Mouse (Mus musculus) CH12.LX (cell line): ENCODE results near the gene Spin1. TPM values are rescaled to one million over a fixed set of nuclear protein-coding genes. Genes with fewer than 3 reads are reported as not detected.

ENCODE experiments used
- DNase-seq: peaks from one replicate; pipeline ENCODE4 v3.0.0-alpha.2; 2013; ENCODE audit errors: extremely low read depth
- H3K27ac ChIP-seq: 2 replicates; pipeline ENCODE4 v1.5.1; 2012; ENCODE audit warnings: low read depth, mild to moderate bottlenecking, control low read depth, moderate library complexity; ENCODE audit not compliant: insufficient read depth
- H3K27me3 ChIP-seq: replicated peaks from 2 replicates; pipeline ENCODE3; 2012; ENCODE audit warnings: inconsistent platforms
- H3K36me3 ChIP-seq, 2 experiments: replicated peaks in 1 of 2; 2 replicates each; pipeline versions ENCODE3 to v1.6.1; 2012; ENCODE audit warnings: inconsistent platforms in 1 of 2, low read length in 1 of 2, mild to moderate bottlenecking in 1 of 2, mixed read lengths in 1 of 2, moderate library complexity in 1 of 2; ENCODE audit not compliant: control insufficient read depth in 1 of 2, insufficient read depth in 1 of 2
- H3K4me1 ChIP-seq, 2 experiments: 2 replicates each; pipeline ENCODE4 v1.6.1; 2012; ENCODE audit warnings: inconsistent platforms in 1 of 2, moderate library complexity in 1 of 2; ENCODE audit not compliant: insufficient read depth in 2 of 2, control insufficient read depth in 1 of 2
- H3K4me2 ChIP-seq: 2 replicates; pipeline ENCODE4 v1.6.1; 2012; ENCODE audit warnings: low read depth, mild to moderate bottlenecking, control low read depth; ENCODE audit not compliant: poor library complexity, insufficient read depth, severe bottlenecking
- H3K4me3 ChIP-seq, 3 experiments: fragments of 150-350 bp in 1 of 3; sonication (generic) in 1 of 3; replicated peaks in 1 of 3; 2 replicates each; pipeline versions ENCODE3 to v1.5.1; 2011 to 2012; ENCODE audit warnings: low read depth in 2 of 3, low read length in 2 of 3, mild to moderate bottlenecking in 2 of 3, moderate library complexity in 2 of 3, control low read depth in 1 of 3, improper control_type of control experiment in 1 of 3, inconsistent platforms in 1 of 3, mixed read lengths in 1 of 3; ENCODE audit not compliant: poor library complexity in 1 of 3
- H3K79me2 ChIP-seq: replicated peaks from 2 replicates; pipeline ENCODE4 v1.6.1; 2012; ENCODE audit warnings: mild to moderate bottlenecking, moderate library complexity; ENCODE audit not compliant: control insufficient read depth, poor library complexity, insufficient read depth, severe bottlenecking; ENCODE audit errors: extremely low read depth
- H3K9ac ChIP-seq: 2 replicates; pipeline ENCODE4 v1.6.1; 2012; ENCODE audit warnings: low read depth, mild to moderate bottlenecking, control low read depth, moderate library complexity; ENCODE audit not compliant: insufficient read depth
- H3K9me3 ChIP-seq: replicated peaks from 2 replicates; pipeline ENCODE3; 2012; ENCODE audit warnings: low read length, inconsistent platforms, mixed read lengths
- BHLHE40 ChIP-seq: IDR thresholded peaks from 2 replicates; pipeline ENCODE4 v1.6.1; 2011; ENCODE audit warnings: mild to moderate bottlenecking, low read depth, low read length, improper control_type of control experiment
- CHD1 ChIP-seq: IDR thresholded peaks from 2 replicates; pipeline ENCODE4 v1.6.1; 2012; ENCODE audit warnings: low read depth, low read length, improper control_type of control experiment, inconsistent platforms
- E2F4 ChIP-seq: IDR thresholded peaks from 2 replicates; pipeline ENCODE4 v1.6.1; 2011; ENCODE audit warnings: low read depth, low read length, improper control_type of control experiment; ENCODE audit not compliant: insufficient replicate concordance
- ELF1 ChIP-seq: IDR thresholded peaks from 2 replicates; pipeline ENCODE4 v1.6.1; 2014; ENCODE audit warnings: low read depth, mild to moderate bottlenecking, inconsistent platforms, low read length, improper control_type of control experiment
- EP300 ChIP-seq: IDR thresholded peaks from 2 replicates; pipeline ENCODE4 v1.6.1; 2011; ENCODE audit warnings: low read length, improper control_type of control experiment
- ETS1 ChIP-seq: conservative IDR thresholded peaks from 2 replicates; pipeline ENCODE4 v1.6.1; 2012; ENCODE audit warnings: low read depth, mild to moderate bottlenecking, inconsistent platforms, low read length, improper control_type of control experiment, moderate library complexity
- GABPA ChIP-seq: IDR thresholded peaks from 2 replicates; pipeline ENCODE4 v1.6.1; 2012; ENCODE audit warnings: low read depth, low read length, improper control_type of control experiment, inconsistent platforms; ENCODE audit not compliant: insufficient replicate concordance
- JUN ChIP-seq: IDR thresholded peaks from 2 replicates; pipeline ENCODE4 v1.6.1; 2011; ENCODE audit warnings: low read depth, mild to moderate bottlenecking, low read length, improper control_type of control experiment, moderate library complexity; ENCODE audit not compliant: insufficient read depth
- KAT2A ChIP-seq: IDR thresholded peaks from 2 replicates; pipeline ENCODE4 v1.6.1; 2012; ENCODE audit warnings: low read length, improper control_type of control experiment, inconsistent platforms; ENCODE audit not compliant: insufficient replicate concordance
- MAFK ChIP-seq: IDR thresholded peaks from 2 replicates; pipeline ENCODE4 v1.6.1; 2011; ENCODE audit warnings: low read length, improper control_type of control experiment; ENCODE audit not compliant: insufficient replicate concordance
- MAX ChIP-seq: IDR thresholded peaks from 2 replicates; pipeline ENCODE4 v1.6.1; 2011; ENCODE audit warnings: low read length, improper control_type of control experiment
- MXI1 ChIP-seq: IDR thresholded peaks from 2 replicates; pipeline ENCODE4 v1.6.1; 2011; ENCODE audit warnings: mild to moderate bottlenecking, low read depth, low read length, improper control_type of control experiment
- MYC ChIP-seq: IDR thresholded peaks from 2 replicates; pipeline ENCODE4 v1.6.1; 2011; ENCODE audit warnings: low read depth, mild to moderate bottlenecking, improper control_type of control experiment, low read length
- NELFE ChIP-seq: IDR thresholded peaks from 2 replicates; pipeline ENCODE4 v1.6.1; 2011; ENCODE audit warnings: low read depth, low read length, improper control_type of control experiment
- NRF1 ChIP-seq: IDR thresholded peaks from 2 replicates; pipeline ENCODE4 v1.6.1; 2014; ENCODE audit warnings: low read depth, mild to moderate bottlenecking, inconsistent platforms, low read length, improper control_type of control experiment, moderate library complexity
- PAX5 ChIP-seq: IDR thresholded peaks from 2 replicates; pipeline ENCODE4 v1.6.1; 2012; ENCODE audit warnings: low read length, inconsistent platforms, mixed read lengths
- POLR2AphosphoS2 ChIP-seq: IDR thresholded peaks from 2 replicates; pipeline ENCODE4 v1.6.1; 2011; ENCODE audit warnings: low read depth, low read length, improper control_type of control experiment
- RAD21 ChIP-seq: IDR thresholded peaks from 2 replicates; pipeline ENCODE4 v1.6.1; 2011; ENCODE audit warnings: low read depth, mild to moderate bottlenecking, low read length, improper control_type of control experiment, moderate library complexity
- TCF12 ChIP-seq: IDR thresholded peaks from 2 replicates; pipeline ENCODE4 v1.6.1; 2014; ENCODE audit warnings: low read depth, mild to moderate bottlenecking, inconsistent platforms, low read length, improper control_type of control experiment
- USF1 ChIP-seq: IDR thresholded peaks from 2 replicates; pipeline ENCODE4 v1.6.1; 2014; ENCODE audit warnings: low read depth, mild to moderate bottlenecking, inconsistent platforms, low read length, improper control_type of control experiment
- USF2 ChIP-seq: conservative IDR thresholded peaks from 2 replicates; pipeline ENCODE4 v1.6.1; 2011; ENCODE audit warnings: low read depth, low read length, improper control_type of control experiment
- ZKSCAN1 ChIP-seq: IDR thresholded peaks from 2 replicates; pipeline ENCODE4 v1.6.1; 2012; ENCODE audit warnings: low read depth, inconsistent platforms, low read length, improper control_type of control experiment, borderline replicate concordance
- ZMIZ1 ChIP-seq: IDR thresholded peaks from 2 replicates; pipeline ENCODE4 v1.6.1; 2012; ENCODE audit warnings: low read depth, mild to moderate bottlenecking, inconsistent platforms, low read length, improper control_type of control experiment
- dilution Hi-C: fragments of 300-500 bp; cut with MboI; formaldehyde crosslinking; loops from 2 replicates; pipeline ENCODE4 v1.14.3; 2020; ENCODE audit warnings: low sequenced_read_pairs; ENCODE audit not compliant: extremely low pct_unique_long_range_greater_than_20kb, extremely low pct_ligation_motif_present
- in situ Hi-C: fragments of 300-500 bp; cut with MboI; formaldehyde crosslinking; loops from 3 replicates; pipeline ENCODE4 v1.14.3; 2019; ENCODE audit warnings: low sequenced_read_pairs, low pct_ligation_motif_present, low pct_unique_long_range_greater_than_20kb, mixed read lengths
- polyA plus RNA-seq: library from polyadenylated mRNA; unstranded; fragments of >175 nt; gene quantifications from 2 replicates; pipeline ENCODE4 v1.2.1, GENCODE M21; 2012; ENCODE audit warnings: low read depth; ENCODE audit not compliant: insufficient read length
- total RNA-seq, 2 experiments: library from RNA; depleted of rRNA; stranded (reverse); fragments of 300-350 nt in 1 of 2; fragments of >200 nt in 1 of 2; gene quantifications; 2 replicates each; pipeline ENCODE4 v1.2.3; 2012 to 2014

Spin1 gene
- total and polyA plus RNA-seq, 3 experiments, result 15.2 to 37.8 (median 25.4) TPM

GRCm38 (mm10) chr13:51166711-51167110 lies 66.0 kb downstream of the Spin1 start:
- H3K9me3 ChIP-seq, result peaks cover 9% of the 10 kb centered on the region
- no peak overlapping the region for H3K4me3 ChIP-seq
- peaks cover 4 to 18% of the 10 kb centered on the region in 2 experiments; a peak in 3 of 4 replicates for H3K4me1 ChIP-seq
- no peak overlapping the region for H3K4me2 ChIP-seq
- H3K9ac ChIP-seq, result no peak overlapping the region
- no peaks in the 10 kb centered on the region for H3K79me2 ChIP-seq
- no peak for TF ChIP-seq CHD1
- TF ChIP-seq PAX5, result no peak
- no peak for TF ChIP-seq BHLHE40
- TF ChIP-seq EP300, result no peak
- TF ChIP-seq MAX, result no peak
- TF ChIP-seq KAT2A, result no peak
- no peak for TF ChIP-seq NELFE
- dilution Hi-C loops, result no loop called here
- H3K27ac ChIP-seq, result no peak overlapping the region
- H3K27me3 ChIP-seq, result peaks cover 8% of the 10 kb centered on the region
- no peak for DNase-seq
- in situ Hi-C loops, result no loop called here
- peaks cover 0 to 2% of the 10 kb centered on the region in 2 experiments for H3K36me3 ChIP-seq

GRCm38 (mm10) chr13:51170215-51170614 lies 69.5 kb downstream of the Spin1 start:
- TF ChIP-seq PAX5 (no peak), ZMIZ1 (no peak), MXI1 (no peak), ETS1 (no peak), E2F4 (no peak), TCF12 (no peak), POLR2AphosphoS2 (no peak), USF2 (no peak), USF1 (no peak), MAFK (no peak), ELF1 (no peak), GABPA (no peak), JUN (no peak), RAD21 (no peak), MYC (no peak), ZKSCAN1 (no peak), NRF1 (no peak)
- dilution Hi-C loops (no loop called here), in situ Hi-C loops (loop anchor here (10.0 kb wide), 1 partner anchor 145 kb away; no protein-coding TSS in a partner anchor)
- H3K36me3 ChIP-seq, result no peaks in the 10 kb centered on the region
- no peaks in the 10 kb centered on the region for H3K79me2 ChIP-seq
- peaks cover 4 to 7% of the 10 kb centered on the region in 2 experiments; a peak in 2 of 4 replicates for H3K4me1 ChIP-seq
- H3K4me3 ChIP-seq, result no peak overlapping the region
- peaks cover 15% of the 10 kb centered on the region for H3K27me3 ChIP-seq
- H3K27ac ChIP-seq, result no peak overlapping the region
- H3K9ac ChIP-seq, result no peak overlapping the region
- H3K9me3 ChIP-seq, result peaks cover 5% of the 10 kb centered on the region
- no peak for DNase-seq
- H3K4me2 ChIP-seq, result no peak overlapping the region
